In the genomic region with DNA sequence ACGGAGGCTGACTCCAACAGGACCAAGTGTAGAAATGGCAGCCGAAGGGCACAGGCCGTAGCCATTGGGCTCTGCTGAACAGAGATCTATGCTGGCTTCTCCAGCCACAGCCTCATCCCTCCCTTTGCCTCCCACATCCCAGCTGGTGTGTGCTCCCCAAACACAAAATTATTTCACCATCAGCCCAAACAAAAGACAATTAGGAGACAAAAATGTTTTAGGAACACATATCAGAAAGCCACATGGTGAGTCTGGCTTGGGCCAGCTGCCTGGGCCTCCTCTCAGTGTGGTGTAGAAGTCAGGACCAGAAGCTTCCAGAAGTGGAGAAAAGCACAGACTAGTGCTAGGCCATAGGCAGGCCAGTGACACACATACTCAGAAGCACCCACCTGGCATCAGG, we compare ENCODE assay signal across 24 mouse cellular contexts. TPM values are rescaled to one million over a fixed set of nuclear protein-coding genes. Genes with fewer than 3 reads are reported as not detected.
DNase-seq lines count a peak whose midpoint lies in the region; ATAC-seq and TF ChIP-seq lines count a peak whose summit lies in the region.
"Had no signal": no experiment of that assay in that cellular context is flagged by ENCODE, and none has a peak within 500 bp of the region (broad histone marks: within the 10 kb centered on the region; RNA-seq: fewer than 3 reads in every experiment).

No protein-coding gene starts in this region.

- no peak for ATAC-seq in limb, embryonic 12.5 days (ENCODE audit: insufficient number of reproducible peaks, insufficient read depth, low FRiP score, low TSS enrichment, low read depth)
- ATAC-seq: forebrain, embryonic 13.5 days; forebrain, embryonic 15.5 days had no signal

- H3K4me1 ChIP-seq in limb, embryonic 12.5 days (replicated peaks), result 0 out of 2 replicates have a peak, but pooled peaks cover 13% of the 10 kb centered on the region
- H3K4me1 ChIP-seq in limb, embryonic 10.5 days, result no peaks in the 10 kb centered on the region
- H3K4me1 ChIP-seq: embryonic facial prominence, embryonic 12.5 days had no signal

- TF ChIP-seq CTCF in layer of hippocampus, adult 2 months (conservative IDR thresholded peaks at IDR 0.05), result no peak

- H3K4me2 ChIP-seq in limb, embryonic 12.5 days, result no peak overlapping the region
- H3K4me2 ChIP-seq: embryonic facial prominence, embryonic 12.5 days; forebrain, embryonic 13.5 days; forebrain, embryonic 15.5 days had no signal

- no peaks in the 10 kb centered on the region for H3K27me3 ChIP-seq in limb, embryonic 12.5 days
- no peaks in the 10 kb centered on the region for H3K27me3 ChIP-seq in limb, embryonic 10.5 days (ENCODE audit: low read depth, poor library complexity, severe bottlenecking)
- H3K27me3 ChIP-seq: embryonic facial prominence, embryonic 12.5 days; forebrain, embryonic 13.5 days; forebrain, embryonic 15.5 days had no signal

- WGBS in limb, embryonic 12.5 days, result 86% methylated on average over 3 of the region's 3 CpGs
- WGBS in limb, embryonic 10.5 days, result 88% methylated on average over 3 of the region's 3 CpGs

- H3K36me3 ChIP-seq in limb, embryonic 12.5 days, result no peaks in the 10 kb centered on the region
- no peaks in the 10 kb centered on the region for H3K36me3 ChIP-seq in limb, embryonic 10.5 days
- H3K36me3 ChIP-seq: embryonic facial prominence, embryonic 10.5 days; embryonic facial prominence, embryonic 12.5 days; forebrain, embryonic 15.5 days had no signal

- no peak overlapping the region; the same call in 1 of the 2 replicates for H3K27ac ChIP-seq in layer of hippocampus, adult 2 months
- no peak overlapping the region for H3K27ac ChIP-seq in limb, embryonic 12.5 days
- H3K27ac ChIP-seq in limb, embryonic 10.5 days, result no peak overlapping the region
- H3K27ac ChIP-seq: embryonic facial prominence, embryonic 10.5 days; embryonic facial prominence, embryonic 12.5 days; forebrain, embryonic 13.5 days; forebrain, embryonic 15.5 days had no signal

- peak overlapping the region; percentile 8; the same call in 1 of the 2 replicates for H3K9ac ChIP-seq in limb, embryonic 12.5 days (replicated peaks)
- H3K9ac ChIP-seq: embryonic facial prominence, embryonic 12.5 days; forebrain, embryonic 13.5 days; forebrain, embryonic 15.5 days had no signal

- peak; percentile 26 to 49 for DNase-seq in layer of hippocampus, adult 2 months (ENCODE audit: low spot score in 2 of 2)
- DNase-seq in layer of hippocampus, postnatal 36 days, result no peak
- no peak for DNase-seq in limb, embryonic 10.5 days (ENCODE audit: low spot score)
- peak; percentile 36 for DNase-seq in brain, adult 2 months (ENCODE audit: low read depth, low spot score)
- no peak for DNase-seq in retina, embryonic 14.5 days (ENCODE audit: low spot score)
- DNase-seq: adrenal gland, adult 2 months; adrenal gland, postnatal 10 days; adrenal gland, postnatal 25 days; cerebellum, adult 11-12 months; cerebellum, adult 2 months; cerebellum, adult 9-10 months; cerebellum, postnatal 25 days had no signal

- H3K4me3 ChIP-seq in layer of hippocampus, adult 2 months, result no peak overlapping the region
- H3K4me3 ChIP-seq in limb, embryonic 12.5 days (replicated peaks), result no peak overlapping the region
- H3K4me3 ChIP-seq in limb, embryonic 10.5 days, result no peak overlapping the region
- H3K4me3 ChIP-seq: embryonic facial prominence, embryonic 10.5 days; embryonic facial prominence, embryonic 12.5 days; forebrain, embryonic 13.5 days; forebrain, embryonic 15.5 days had no signal

- no peaks in the 10 kb centered on the region for H3K9me3 ChIP-seq in limb, embryonic 12.5 days
- no peaks in the 10 kb centered on the region for H3K9me3 ChIP-seq in limb, embryonic 10.5 days (replicated peaks)
- H3K9me3 ChIP-seq: embryonic facial prominence, embryonic 10.5 days; embryonic facial prominence, embryonic 12.5 days; forebrain, embryonic 13.5 days; forebrain, embryonic 15.5 days had no signal

RNA-seq across cellular contexts. Expression of gene Sohlh1, which starts 3.0 kb away (rescaled TPM):
- total RNA-seq in layer of hippocampus, adult 2 months (2021), result not detected
- total RNA-seq in layer of hippocampus, postnatal 36 days (2021), result not detected
- 0.16 TPM in 1 of 2 replicates, not detected in the other for polyA plus RNA-seq in limb, embryonic 12.5 days (2016; fragmentation: Nextera tagmentation; extraction: Ambion mirVana)
- not detected in 2 replicates for polyA plus RNA-seq in limb, embryonic 10.5 days (2016; fragmentation: Nextera tagmentation; extraction: Ambion mirVana)
- total RNA-seq: adrenal gland, adult 2 months; adrenal gland, postnatal 10 days; adrenal gland, postnatal 25 days; adrenal gland, postnatal 4 days; MEL had no signal
- polyA plus RNA-seq: adrenal gland, adult 2 months; C2C12; cerebellum, adult 2 months; cortical plate, adult 2 months; embryonic facial prominence, embryonic 10.5 days; embryonic facial prominence, embryonic 12.5 days; embryonic facial prominence, embryonic 14.5 days; forebrain, embryonic 11.5 days; forebrain, embryonic 13.5 days; forebrain, embryonic 15.5 days had no signal

RNA-seq across cellular contexts. Expression of gene Kcnt1, which starts 19.4 kb away (rescaled TPM):
- 10 to 100 TPM; 44.5 to 48.4 TPM for total RNA-seq in layer of hippocampus, adult 2 months (2021)
- 10 to 100 TPM; 29.7 to 45.1 TPM for total RNA-seq in layer of hippocampus, postnatal 36 days (2021)
- 0.34 and 0.49 TPM in 2 replicates for polyA plus RNA-seq in limb, embryonic 12.5 days (2016; fragmentation: Nextera tagmentation; extraction: Ambion mirVana)
- polyA plus RNA-seq in limb, embryonic 10.5 days (2016; fragmentation: Nextera tagmentation; extraction: Ambion mirVana), result 0.20 TPM in 1 of 2 replicates, not detected in the other
- total RNA-seq: MEL had no signal
- polyA plus RNA-seq: C2C12 had no signal

RNA-seq across cellular contexts. Expression of gene Lcn9, which starts 21.1 kb away (rescaled TPM):
- total RNA-seq in layer of hippocampus, adult 2 months (2021), result not detected
- total RNA-seq in layer of hippocampus, postnatal 36 days (2021), result not detected
- not detected in 2 replicates for polyA plus RNA-seq in limb, embryonic 12.5 days (2016; fragmentation: Nextera tagmentation; extraction: Ambion mirVana)
- not detected in 2 replicates for polyA plus RNA-seq in limb, embryonic 10.5 days (2016; fragmentation: Nextera tagmentation; extraction: Ambion mirVana)
- total RNA-seq: adrenal gland, adult 2 months; adrenal gland, postnatal 10 days; adrenal gland, postnatal 25 days; adrenal gland, postnatal 4 days; ES-E14; MEL had no signal
- polyA plus RNA-seq: adrenal gland, adult 2 months; C2C12; cortical plate, adult 2 months; embryonic facial prominence, embryonic 10.5 days; embryonic facial prominence, embryonic 12.5 days; embryonic facial prominence, embryonic 14.5 days; forebrain, embryonic 11.5 days; forebrain, embryonic 13.5 days; forebrain, embryonic 15.5 days had no signal

RNA-seq across cellular contexts. Expression of gene Glt6d1, which starts 28.4 kb away (rescaled TPM):
- total RNA-seq in layer of hippocampus, adult 2 months (2021), result not detected
- total RNA-seq in layer of hippocampus, postnatal 36 days (2021), result not detected
- polyA plus RNA-seq in limb, embryonic 12.5 days (2016; fragmentation: Nextera tagmentation; extraction: Ambion mirVana), result not detected in 2 replicates
- not detected in 2 replicates for polyA plus RNA-seq in limb, embryonic 10.5 days (2016; fragmentation: Nextera tagmentation; extraction: Ambion mirVana)
- total RNA-seq: adrenal gland, adult 2 months; adrenal gland, postnatal 10 days; adrenal gland, postnatal 25 days; adrenal gland, postnatal 4 days; ES-E14; MEL had no signal
- polyA plus RNA-seq: adrenal gland, adult 2 months; C2C12; cerebellum, adult 2 months; cortical plate, adult 2 months; embryonic facial prominence, embryonic 10.5 days; embryonic facial prominence, embryonic 12.5 days; embryonic facial prominence, embryonic 14.5 days; forebrain, embryonic 11.5 days; forebrain, embryonic 13.5 days; forebrain, embryonic 15.5 days had no signal

Comparison
In these comparisons a context has a peak if more than half of its experiments do, and no peak if none do; other contexts are left out.
1. DNase-seq: peak in layer of hippocampus, adult 2 months (2 of 2) and brain, adult 2 months (single experiment); none in layer of hippocampus, postnatal 36 days (0 of 2), limb, embryonic 10.5 days (single experiment) and retina, embryonic 14.5 days (single experiment).